Mouse (Mus musculus) forebrain, embryonic 12.5 days (tissue): Measurements from ENCODE around the gene Foxa3. TPM values are rescaled to one million over a fixed set of nuclear protein-coding genes. Genes with fewer than 3 reads are reported as not detected.

Experiments used
- ATAC-seq: fragments of 200-750 bp; cut with Nextera tagmentation; 2 replicates; pipeline ENCODE4 v1.8.0; 2017; ENCODE audit warnings: moderate TSS enrichment; ENCODE audit not compliant: low FRiP score
- H3K27ac ChIP-seq: fragments of 300-500 bp; sonication (generic); 2 replicates; pipeline ENCODE4 v1.5.1; 2016; ENCODE audit warnings: mild to moderate bottlenecking
- H3K27me3 ChIP-seq: fragments of 300-500 bp; sonication (generic); 2 replicates; pipeline ENCODE4 v1.6.1; 2016; ENCODE audit warnings: mild to moderate bottlenecking
- H3K36me3 ChIP-seq: fragments of 300-500 bp; sonication (generic); replicated peaks from 2 replicates; pipeline ENCODE4 v1.6.1; 2016; ENCODE audit warnings: mild to moderate bottlenecking
- H3K4me1 ChIP-seq: fragments of 300-500 bp; sonication (generic); 2 replicates; pipeline ENCODE4 v1.6.1; 2016
- H3K4me2 ChIP-seq: fragments of 300-500 bp; sonication (generic); 2 replicates; pipeline ENCODE4 v1.6.1; 2016; ENCODE audit warnings: mild to moderate bottlenecking, moderate library complexity
- H3K4me3 ChIP-seq: fragments of 300-500 bp; sonication (generic); replicated peaks from 2 replicates; pipeline ENCODE4 v1.5.1; 2016; ENCODE audit warnings: mild to moderate bottlenecking
- H3K9ac ChIP-seq: fragments of 300-500 bp; sonication (generic); 2 replicates; pipeline ENCODE4 v1.6.1; 2016; ENCODE audit warnings: mild to moderate bottlenecking
- H3K9me3 ChIP-seq: fragments of 300-500 bp; sonication (generic); 2 replicates; pipeline ENCODE4 v1.6.1; 2016
- WGBS: fragments of 180-500 bp; shearing (Covaris S2); methylation state at CpG from one replicate; pipeline ENCODE4 v1.1.7; 2016; 5-methylcytosine and 5-hydroxymethylcytosine counted together
- polyA plus RNA-seq: library from polyadenylated mRNA; unstranded; fragments of >200 nt; fragmentation: Nextera tagmentation; extraction: Ambion mirVana; gene quantifications from 2 replicates; pipeline ENCODE4 v1.2.1, GENCODE M21; 2016

Foxa3 gene
- polyA plus RNA-seq, 1 experiment from 2014 or later: not detected

GRCm38 (mm10) chr7:18990601-18991295, 32.6 kb downstream of the Foxa3 start, which contains the start of gene Mypop:
Gene Mypop (plus strand): TSS chr7:18991245.
- H3K9ac ChIP-seq: peak within 1 kb of the TSS; percentile 72
- no peaks in the 10 kb centered on the region for H3K9me3 ChIP-seq
- H3K36me3 ChIP-seq: no peaks in the 10 kb centered on the region
- H3K27me3 ChIP-seq: peaks cover 26% of the 10 kb centered on the region
- peak within 1 kb of the TSS; percentile 79 for H3K4me2 ChIP-seq
- under 1% methylated on average over 36 of the region's 37 CpGs for WGBS
- peak; percentile 95 for ATAC-seq
- peaks cover 28% of the 10 kb centered on the region for H3K4me1 ChIP-seq
- peak within 1 kb of the TSS; percentile 91 for H3K27ac ChIP-seq
- H3K4me3 ChIP-seq: peak within 1 kb of the TSS; percentile 55

GRCm38 (mm10) chr7:18989995-18990394, 33.3 kb downstream of the Foxa3 start:
- H3K4me2 ChIP-seq: peak overlapping the region; percentile 79
- 10% methylated on average over 5 of the region's 5 CpGs for WGBS
- peak overlapping the region; percentile 49 for H3K9ac ChIP-seq
- peak overlapping the region; percentile 55 for H3K4me3 ChIP-seq
- ATAC-seq: no peak; the same call in 1 of the 2 replicates
- H3K27ac ChIP-seq: peak overlapping the region; percentile 91
- H3K36me3 ChIP-seq: no peaks in the 10 kb centered on the region
- H3K9me3 ChIP-seq: no peaks in the 10 kb centered on the region
- H3K27me3 ChIP-seq: peaks cover 26% of the 10 kb centered on the region
- peaks cover 28% of the 10 kb centered on the region for H3K4me1 ChIP-seq

- Histone ChIP-seq H3K9me3 (no peaks in the 10 kb centered on the region), H3K4me3 (no peak overlapping the region), H3K27me3 (peaks cover 26% of the 10 kb centered on the region), H3K4me1 (peaks cover 28% of the 10 kb centered on the region), H3K9ac (no peak overlapping the region), H3K27ac (no peak overlapping the region), H3K4me2 (no peak overlapping the region), H3K36me3 (no peaks in the 10 kb centered on the region)
- 73% methylated on average over 6 of the region's 6 CpGs for WGBS
- ATAC-seq: no peak
These were observed 34.6 kb downstream of the Foxa3 start for GRCm38 (mm10) chr7:18988780-18989179.

- no peak for ATAC-seq
- peaks cover 24% of the 10 kb centered on the region for H3K4me1 ChIP-seq
- H3K9me3 ChIP-seq: no peaks in the 10 kb centered on the region
- no peak overlapping the region for H3K4me2 ChIP-seq
- peaks cover 16% of the 10 kb centered on the region for H3K27me3 ChIP-seq
- no peaks in the 10 kb centered on the region for H3K36me3 ChIP-seq
- no peak overlapping the region for H3K9ac ChIP-seq
- H3K27ac ChIP-seq: no peak overlapping the region
- H3K4me3 ChIP-seq: no peak overlapping the region
- WGBS: 78% methylated on average over 13 of the region's 13 CpGs
These were observed 35.6 kb downstream of the Foxa3 start for GRCm38 (mm10) chr7:18987747-18988146.

- Histone ChIP-seq H3K4me3 (no peak within 1 kb of the TSS), H3K9ac (no peak within 1 kb of the TSS)
- 86% methylated on average over 2 of the region's 2 CpGs for WGBS
These were observed 36.2 kb downstream of the Foxa3 start, which contains the start of gene Nanos2 for GRCm38 (mm10) chr7:18987100-18987499. Gene Nanos2 (plus strand): TSS chr7:18987400.

GRCm38 (mm10) chr7:18986503-18986902, 36.8 kb downstream of the Foxa3 start:
- H3K27ac ChIP-seq: no peak overlapping the region
- 81% methylated on average over 2 of the region's 2 CpGs for WGBS
- no peak overlapping the region for H3K9ac ChIP-seq
- H3K36me3 ChIP-seq: no peaks in the 10 kb centered on the region
- no peak for ATAC-seq
- no peak overlapping the region for H3K4me3 ChIP-seq
- peaks cover 4% of the 10 kb centered on the region for H3K27me3 ChIP-seq
- peaks cover 12% of the 10 kb centered on the region for H3K4me1 ChIP-seq
- no peak overlapping the region for H3K4me2 ChIP-seq
- no peaks in the 10 kb centered on the region for H3K9me3 ChIP-seq

More at GRCm38 (mm10) chr7:18987100-18987499, 36.2 kb downstream of the Foxa3 start, which contains the start of gene Nanos2:
- H3K9me3 ChIP-seq: no peaks in the 10 kb centered on the region
- no peak within 1 kb of the TSS for H3K4me2 ChIP-seq
- no peaks in the 10 kb centered on the region for H3K36me3 ChIP-seq
- no peak for ATAC-seq
- peaks cover 10% of the 10 kb centered on the region for H3K27me3 ChIP-seq
- H3K4me1 ChIP-seq: peaks cover 18% of the 10 kb centered on the region
- no peak within 1 kb of the TSS for H3K27ac ChIP-seq

- Histone ChIP-seq H3K9me3 (no peaks in the 10 kb centered on the region), H3K4me2 (no peak overlapping the region), H3K4me3 (no peak overlapping the region), H3K9ac (no peak overlapping the region), H3K4me1 (no peaks in the 10 kb centered on the region), H3K27me3 (peaks cover 6% of the 10 kb centered on the region; the same call in 1 of the 2 replicates), H3K27ac (no peak overlapping the region), H3K36me3 (no peaks in the 10 kb centered on the region)
- no peak for ATAC-seq
- WGBS: 87% methylated on average over 9 of the region's 9 CpGs
These were observed 45.0 kb downstream of the Foxa3 start for GRCm38 (mm10) chr7:18978381-18978780.

- ATAC-seq: no peak
- H3K4me2 ChIP-seq: no peak overlapping the region
- H3K4me3 ChIP-seq: no peak overlapping the region
- no peak overlapping the region for H3K9ac ChIP-seq
- H3K27ac ChIP-seq: no peak overlapping the region
- peaks cover 4% of the 10 kb centered on the region for H3K4me1 ChIP-seq
- peaks cover 9% of the 10 kb centered on the region; the same call in 1 of the 2 replicates for H3K27me3 ChIP-seq
- no peaks in the 10 kb centered on the region for H3K36me3 ChIP-seq
- 91% methylated on average over 3 of the region's 3 CpGs for WGBS
- no peaks in the 10 kb centered on the region for H3K9me3 ChIP-seq
These were observed 52.4 kb downstream of the Foxa3 start for GRCm38 (mm10) chr7:18970956-18971355.

GRCm38 (mm10) chr7:18967603-18968002, 55.7 kb downstream of the Foxa3 start:
- WGBS: 13% methylated on average over 8 of the region's 8 CpGs
- no peak overlapping the region for H3K27ac ChIP-seq

GRCm38 (mm10) chr7:18965312-18965711, 58.0 kb downstream of the Foxa3 start:
- Histone ChIP-seq H3K4me3 (no peak overlapping the region), H3K27me3 (peaks cover 41% of the 10 kb centered on the region), H3K4me2 (no peak overlapping the region), H3K4me1 (peaks cover 48% of the 10 kb centered on the region), H3K9me3 (no peaks in the 10 kb centered on the region), H3K36me3 (no peaks in the 10 kb centered on the region), H3K9ac (no peak overlapping the region), H3K27ac (no peak overlapping the region)
- no peak for ATAC-seq
- WGBS: 78% methylated on average over 5 of the region's 5 CpGs

More at GRCm38 (mm10) chr7:18967603-18968002, 55.7 kb downstream of the Foxa3 start:
- Histone ChIP-seq H3K9ac (no peak overlapping the region), H3K9me3 (no peaks in the 10 kb centered on the region), H3K36me3 (no peaks in the 10 kb centered on the region), H3K27me3 (peaks cover 32% of the 10 kb centered on the region), H3K4me1 (peaks cover 25% of the 10 kb centered on the region), H3K4me3 (no peak overlapping the region), H3K4me2 (no peak overlapping the region)
- peak; percentile 57 for ATAC-seq

- Histone ChIP-seq H3K27ac (no peak overlapping the region), H3K4me1 (peaks cover 63% of the 10 kb centered on the region), H3K4me3 (peak overlapping the region; percentile 35), H3K9me3 (no peaks in the 10 kb centered on the region), H3K36me3 (0 out of 2 replicates have a peak, but pooled peaks cover 4% of the 10 kb centered on the region), H3K27me3 (peaks cover 50% of the 10 kb centered on the region), H3K9ac (peak overlapping the region; percentile 49; the same call in 1 of the 2 replicates), H3K4me2 (peak overlapping the region; percentile 72)
- ATAC-seq: 0 out of 2 replicates have a peak, but pooled peaks have one; percentile 0
- WGBS: 3% methylated on average over 19 of the region's 19 CpGs
These were observed 60.0 kb downstream of the Foxa3 start for GRCm38 (mm10) chr7:18963294-18963843.
